Mouse (Mus musculus) layer of hippocampus, postnatal 14 days (tissue): ENCODE measurements around the gene Ric3. TPM values are rescaled to one million over a fixed set of nuclear protein-coding genes. Genes with fewer than 3 reads are reported as not detected.
"Not testable (repeated sequence)": the region's sequence is repeated elsewhere in the genome, so short reads cannot be mapped to it uniquely, and the experiment has no call there.

Source experiments
- DNase-seq, 2 experiments: peaks; one replicate each; pipeline ENCODE4 v3.0.0; 2021 to 2022; ENCODE audit warnings: low spot score in 2 of 2, mixed read lengths in 1 of 2
- long read RNA-seq, 2 experiments: library from polyadenylated mRNA; stranded (forward); transcript quantifications; one replicate each; pipeline ENCODE4 v2.0.0; 2021
- total RNA-seq, 2 experiments: library from RNA; stranded (reverse); gene quantifications; 2 replicates each; pipeline ENCODE4 v1.2.3; 2021

Ric3 gene
- 10 to 100 TPM; 54.0 to 57.9 TPM for total RNA-seq
- long read RNA-seq, experiment 1, full-length matches to known transcripts: 58 of 74 reads
- long read RNA-seq, experiment 1, partial matches to known transcripts: 9 of 74 reads
- long read RNA-seq, experiment 1, other reads (novel, unspliced or antisense): 7 of 74 reads
- long read RNA-seq, experiment 2, full-length matches to known transcripts: 78 of 95 reads
- long read RNA-seq, experiment 2, partial matches to known transcripts: 10 of 95 reads
- long read RNA-seq, experiment 2, other reads (novel, unspliced or antisense): 7 of 95 reads

- DNase-seq: peak; percentile 84 to 89
These were observed at the start of gene Ric3 for GRCm38 (mm10) chr7:109083113-109083812. Gene Ric3, minus strand, starts transcription at chr7:109083331.

- DNase-seq: no peak
These were observed 48.4 kb upstream of the Ric3 start for GRCm38 (mm10) chr7:109131565-109131964.

GRCm38 (mm10) chr7:109129946-109130686 lies 47.0 kb upstream of the Ric3 start:
- DNase-seq: no peak

GRCm38 (mm10) chr7:109129442-109129841 lies 46.3 kb upstream of the Ric3 start:
- DNase-seq: no peak

- no peak for DNase-seq
These were observed 32.8 kb upstream of the Ric3 start for GRCm38 (mm10) chr7:109115929-109116328.

GRCm38 (mm10) chr7:109115488-109115887 lies 32.4 kb upstream of the Ric3 start:
- not testable (repeated sequence) for DNase-seq

- DNase-seq: no peak
These were observed 31.8 kb upstream of the Ric3 start for GRCm38 (mm10) chr7:109114950-109115349.

- DNase-seq: peak; percentile 34 to 64
These were observed 27.9 kb upstream of the Ric3 start for GRCm38 (mm10) chr7:109111000-109111399.

- no peak for DNase-seq
These were observed 21.8 kb upstream of the Ric3 start for GRCm38 (mm10) chr7:109104894-109105293.

- no peak for DNase-seq
These were observed 18.0 kb upstream of the Ric3 start for GRCm38 (mm10) chr7:109101167-109101566.

- peak in 1 of 2 experiments; percentile 45 for DNase-seq
These were observed 15.3 kb upstream of the Ric3 start for GRCm38 (mm10) chr7:109098145-109099018.

- DNase-seq: no peak
These were observed 14.1 kb upstream of the Ric3 start for GRCm38 (mm10) chr7:109097203-109097602.

GRCm38 (mm10) chr7:109096618-109097017 lies 13.5 kb upstream of the Ric3 start:
- no peak for DNase-seq

- DNase-seq: no peak
These were observed 11.2 kb upstream of the Ric3 start for GRCm38 (mm10) chr7:109094294-109094693.

GRCm38 (mm10) chr7:109091316-109091715 lies 8.2 kb upstream of the Ric3 start:
- DNase-seq: not testable (repeated sequence)

- DNase-seq: no peak
These were observed 3.8 kb upstream of the Ric3 start for GRCm38 (mm10) chr7:109086946-109087345.

- DNase-seq: no peak
These were observed 668 bp upstream of the Ric3 start for GRCm38 (mm10) chr7:109083813-109084184.

GRCm38 (mm10) chr7:109082269-109083112 lies 640 bp downstream of the Ric3 start:
- no peak for DNase-seq

- no peak for DNase-seq
These were observed 10.8 kb downstream of the Ric3 start for GRCm38 (mm10) chr7:109072326-109072725.

- DNase-seq: no peak
These were observed 13.5 kb downstream of the Ric3 start for GRCm38 (mm10) chr7:109069641-109070040.
